Mouse (Mus musculus) embryonic facial prominence, embryonic 14.5 days (tissue): ENCODE results near the gene Pgk1. TPM values are rescaled to one million over a fixed set of nuclear protein-coding genes. Genes with fewer than 3 reads are reported as not detected.
"Not testable (repeated sequence)": the region's sequence is repeated elsewhere in the genome, so short reads cannot be mapped to it uniquely, and the experiment has no call there.

ENCODE experiments used
- ATAC-seq: fragments of 200-750 bp; cut with Nextera tagmentation; 2 replicates; pipeline ENCODE4 v1.8.0; 2017; ENCODE audit warnings: low read depth, moderate number of reproducible peaks, moderate TSS enrichment
- DNase-seq: peaks from one replicate; pipeline ENCODE4 v3.0.0-alpha.2; 2015; ENCODE audit warnings: low spot score
- H3K27ac ChIP-seq: fragments of 300-500 bp; sonication (generic); replicated peaks from 2 replicates; pipeline ENCODE4 v1.5.1; 2014; ENCODE audit warnings: low read depth, mild to moderate bottlenecking, low read length, moderate library complexity
- H3K27me3 ChIP-seq: fragments of 300-500 bp; sonication (generic); replicated peaks from 2 replicates; pipeline ENCODE4 v1.6.1; 2014; ENCODE audit warnings: low read length; ENCODE audit not compliant: control insufficient read depth, insufficient read depth
- H3K36me3 ChIP-seq: fragments of 300-500 bp; sonication (generic); 2 replicates; pipeline ENCODE4 v1.6.1; 2014; ENCODE audit warnings: low read length, mixed read lengths; ENCODE audit not compliant: control insufficient read depth, insufficient read depth
- H3K4me1 ChIP-seq: fragments of 300-500 bp; sonication (generic); 2 replicates; pipeline ENCODE4 v1.6.1; 2014; ENCODE audit warnings: antibody characterized with exemption, low read length; ENCODE audit not compliant: control insufficient read depth, insufficient read depth
- H3K4me2 ChIP-seq: fragments of 300-500 bp; sonication (generic); 2 replicates; pipeline ENCODE4 v1.6.1; 2014; ENCODE audit warnings: low read depth, mild to moderate bottlenecking, low read length, moderate library complexity, mixed read lengths
- H3K4me3 ChIP-seq: fragments of 300-500 bp; sonication (generic); 2 replicates; pipeline ENCODE4 v1.5.1; 2014; ENCODE audit warnings: low read depth, mild to moderate bottlenecking, low read length
- H3K9ac ChIP-seq: fragments of 300-500 bp; sonication (generic); 2 replicates; pipeline ENCODE4 v1.6.1; 2014; ENCODE audit warnings: low read depth, mild to moderate bottlenecking, low read length, moderate library complexity, mixed read lengths
- H3K9me3 ChIP-seq: fragments of 300-500 bp; sonication (generic); 2 replicates; pipeline ENCODE4 v1.6.1; 2016; ENCODE audit warnings: low read length; ENCODE audit not compliant: control insufficient read depth
- WGBS: fragments of 180-500 bp; shearing (Covaris S2); extraction: QIAGEN DNeasy Blood & Tissue Kit; methylation state at CpG from one replicate; pipeline ENCODE4 v1.1.7; 2014; 5-methylcytosine and 5-hydroxymethylcytosine counted together
- polyA plus RNA-seq: library from polyadenylated mRNA; unstranded; fragments of >200 nt; fragmentation: Nextera tagmentation; extraction: Ambion mirVana; gene quantifications from 2 replicates; pipeline ENCODE4 v1.2.1, GENCODE M21; 2014

Gene Pgk1
- polyA plus RNA-seq, 1 experiment from 2014 or later = 304 TPM

DNA sequence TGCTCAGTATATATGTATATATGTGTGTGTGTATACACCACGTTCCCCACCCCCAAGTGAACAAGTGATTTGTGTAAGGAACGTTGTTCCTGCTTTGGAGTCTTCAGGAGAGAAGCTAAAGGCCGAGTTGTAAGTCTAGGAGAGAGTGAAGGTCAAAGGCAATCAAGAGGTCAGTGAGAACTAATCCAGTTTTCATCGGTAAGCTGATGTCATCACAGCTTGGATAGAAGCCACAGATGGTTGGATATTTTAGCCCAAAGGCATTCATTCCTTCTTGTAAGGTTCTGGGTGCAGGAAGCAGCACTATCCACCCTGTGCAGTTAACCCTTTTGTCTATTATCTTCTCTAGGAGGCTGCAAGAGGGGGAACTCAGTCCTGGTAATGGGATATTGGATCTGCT lies 3.2 kb downstream of the Pgk1 start:
- WGBS = 37% methylated on average over 4 of the region's 4 CpGs
- Histone ChIP-seq H3K4me1 (peaks cover 3% of the 10 kb centered on the region), H3K9me3 (no peaks in the 10 kb centered on the region), H3K9ac (no peak overlapping the region), H3K36me3 (peaks cover 21% of the 10 kb centered on the region), H3K4me3 (peak overlapping the region; percentile 16; the same call in 1 of the 2 replicates), H3K4me2 (peak overlapping the region; percentile 49), H3K27ac (no peak overlapping the region), H3K27me3 (0 out of 2 replicates have a peak, but pooled peaks cover 2% of the 10 kb centered on the region)
- ATAC-seq (no peak), DNase-seq (no peak)

DNA sequence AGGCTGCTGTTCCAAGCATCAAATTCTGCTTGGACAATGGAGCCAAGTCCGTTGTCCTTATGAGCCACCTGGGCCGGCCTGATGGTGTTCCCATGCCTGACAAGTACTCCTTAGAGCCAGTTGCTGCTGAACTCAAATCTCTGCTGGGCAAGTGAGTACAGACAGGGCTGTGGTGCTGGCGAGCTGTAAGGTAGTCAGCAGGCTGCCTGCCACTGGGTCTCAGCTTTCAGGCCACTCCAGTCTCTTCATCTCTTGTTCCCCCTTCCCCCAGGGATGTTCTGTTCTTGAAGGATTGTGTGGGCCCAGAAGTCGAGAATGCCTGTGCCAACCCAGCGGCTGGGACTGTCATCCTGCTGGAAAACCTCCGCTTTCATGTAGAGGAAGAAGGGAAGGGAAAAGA lies 7.5 kb downstream of the Pgk1 start:
- not testable (repeated sequence) for ATAC-seq, H3K4me1 ChIP-seq, H3K4me3 ChIP-seq, H3K9ac ChIP-seq, H3K4me2 ChIP-seq, H3K27me3 ChIP-seq, H3K27ac ChIP-seq, DNase-seq, H3K9me3 ChIP-seq
- peaks cover 53% of the 10 kb centered on the region for H3K36me3 ChIP-seq
- 80% methylated on average over 4 of the region's 6 CpGs for WGBS

DNA sequence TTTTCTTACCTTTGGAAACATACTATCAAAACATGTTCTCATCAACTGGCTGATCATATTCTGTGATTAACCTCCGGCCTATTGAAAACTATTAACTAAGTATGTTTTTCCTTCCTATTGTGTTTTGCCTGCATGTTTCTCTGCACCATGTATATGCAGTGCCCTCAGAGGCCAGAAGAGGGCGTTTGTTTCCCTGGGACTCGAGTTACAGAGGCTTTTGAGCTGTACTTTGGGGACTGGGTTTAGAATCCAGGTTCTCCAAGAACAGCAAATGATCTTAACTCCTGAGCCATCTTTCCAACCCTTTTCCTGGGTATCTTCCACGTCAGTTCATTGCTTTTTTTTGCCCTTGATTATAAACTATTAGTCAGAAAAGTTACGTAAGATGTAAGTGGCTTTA lies 10.4 kb downstream of the Pgk1 start:
- H3K27me3 ChIP-seq = no peaks in the 10 kb centered on the region
- ATAC-seq = no peak
- no peaks in the 10 kb centered on the region for H3K4me1 ChIP-seq
- no peak for DNase-seq
- no peak overlapping the region for H3K4me2 ChIP-seq
- H3K9ac ChIP-seq = no peak overlapping the region
- no peak overlapping the region for H3K27ac ChIP-seq
- peaks cover 71% of the 10 kb centered on the region for H3K36me3 ChIP-seq
- no peaks in the 10 kb centered on the region for H3K9me3 ChIP-seq
- H3K4me3 ChIP-seq = no peak overlapping the region
- WGBS = 65% methylated on average over 5 of the region's 5 CpGs

DNA sequence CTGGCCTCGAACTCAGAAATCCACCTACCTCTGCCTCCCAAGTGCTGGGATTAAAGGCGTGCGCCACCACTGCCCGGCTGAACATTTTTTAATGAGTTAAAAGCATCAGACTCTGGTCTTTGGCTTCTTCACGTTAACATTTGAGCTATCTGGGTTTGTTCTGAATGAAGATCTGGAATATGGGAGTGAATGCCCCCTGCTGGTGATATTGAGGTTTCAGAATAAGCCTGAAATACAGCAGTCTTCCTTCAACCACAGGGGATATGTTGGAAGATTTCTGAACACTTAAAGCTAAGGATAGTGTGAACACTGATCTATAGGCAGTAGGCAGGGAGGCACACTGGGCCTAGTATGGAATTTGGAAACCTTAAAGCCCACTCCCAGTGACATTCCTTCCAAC lies 12.0 kb downstream of the Pgk1 start:
- WGBS = 85% methylated on average over 5 of the region's 5 CpGs
- Histone ChIP-seq H3K27me3 (no peaks in the 10 kb centered on the region), H3K9me3 (no peaks in the 10 kb centered on the region), H3K36me3 (peaks cover 67% of the 10 kb centered on the region), H3K9ac (no peak overlapping the region), H3K4me1 (no peaks in the 10 kb centered on the region), H3K4me2 (no peak overlapping the region), H3K27ac (no peak overlapping the region), H3K4me3 (no peak overlapping the region)
- ATAC-seq (no peak), DNase-seq (no peak)

- Histone ChIP-seq H3K9me3 (no peaks in the 10 kb centered on the region), H3K27me3 (no peaks in the 10 kb centered on the region), H3K36me3 (0 out of 2 replicates have a peak, but pooled peaks cover 6% of the 10 kb centered on the region), H3K27ac (no peak overlapping the region), H3K4me3 (no peak overlapping the region), H3K4me2 (no peak overlapping the region), H3K4me1 (no peaks in the 10 kb centered on the region), H3K9ac (no peak overlapping the region)
- no peak for DNase-seq
- 77% methylated on average over 2 of the region's 2 CpGs for WGBS
- no peak for ATAC-seq
These were observed 22.2 kb downstream of the Pgk1 start for GRCm38 (mm10) chrX:106209100-106209499.

DNA sequence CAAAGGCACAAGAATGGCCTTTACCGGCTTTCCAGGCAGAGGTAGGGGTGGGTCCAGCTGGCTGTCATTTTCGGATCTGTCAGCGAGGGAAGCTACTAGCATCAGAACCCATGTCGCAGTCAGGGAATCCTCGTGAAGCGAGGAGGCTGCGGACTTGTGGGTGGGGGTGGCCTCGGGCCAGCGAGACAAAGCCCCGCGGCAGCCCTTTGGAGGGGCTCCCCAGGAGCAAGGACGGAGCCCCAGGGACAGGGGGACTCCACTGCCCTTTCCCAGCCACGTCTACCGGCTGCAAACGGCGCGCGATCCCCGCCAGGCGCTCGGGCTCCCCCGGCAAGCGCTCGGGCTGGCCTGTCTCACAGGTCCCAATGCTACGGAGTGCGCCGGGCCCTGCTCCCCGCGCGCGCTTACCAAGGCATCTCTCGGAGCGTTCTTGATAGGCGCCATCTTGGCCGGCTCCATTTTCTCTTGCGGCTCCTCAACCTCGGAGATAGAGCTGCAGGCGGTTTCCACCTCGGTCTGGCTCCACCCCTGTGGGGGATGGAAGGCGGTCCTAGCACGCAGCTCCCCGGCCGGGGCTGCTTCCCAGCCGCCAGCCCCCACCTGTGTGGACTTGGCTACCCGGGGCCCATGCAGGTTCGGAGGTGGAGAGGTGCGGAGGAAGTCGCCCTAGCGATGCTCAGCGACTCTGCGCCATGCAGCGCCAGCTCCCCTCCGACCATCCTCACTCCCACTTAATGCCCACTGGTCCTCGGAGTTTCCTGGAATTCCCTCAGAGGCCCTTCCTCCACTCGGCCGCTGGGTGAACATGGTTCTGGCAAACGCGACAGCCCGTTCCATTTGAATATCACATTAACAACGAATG lies 32.5 kb downstream of the Pgk1 start:
- peak overlapping the region; percentile 53 for H3K4me3 ChIP-seq
- DNase-seq (peak; percentile 85), ATAC-seq (peak; percentile 97)
- no peaks in the 10 kb centered on the region for H3K4me1 ChIP-seq
- WGBS = 22% methylated on average over 25 of the region's 60 CpGs
- peak overlapping the region; percentile 78 for H3K27ac ChIP-seq
- H3K9me3 ChIP-seq = peaks cover 5% of the 10 kb centered on the region; the same call in 1 of the 2 replicates
- H3K27me3 ChIP-seq = no peaks in the 10 kb centered on the region
- H3K36me3 ChIP-seq = no peaks in the 10 kb centered on the region
- H3K9ac ChIP-seq = peak overlapping the region; percentile 76
- H3K4me2 ChIP-seq = peak overlapping the region; percentile 52

DNA sequence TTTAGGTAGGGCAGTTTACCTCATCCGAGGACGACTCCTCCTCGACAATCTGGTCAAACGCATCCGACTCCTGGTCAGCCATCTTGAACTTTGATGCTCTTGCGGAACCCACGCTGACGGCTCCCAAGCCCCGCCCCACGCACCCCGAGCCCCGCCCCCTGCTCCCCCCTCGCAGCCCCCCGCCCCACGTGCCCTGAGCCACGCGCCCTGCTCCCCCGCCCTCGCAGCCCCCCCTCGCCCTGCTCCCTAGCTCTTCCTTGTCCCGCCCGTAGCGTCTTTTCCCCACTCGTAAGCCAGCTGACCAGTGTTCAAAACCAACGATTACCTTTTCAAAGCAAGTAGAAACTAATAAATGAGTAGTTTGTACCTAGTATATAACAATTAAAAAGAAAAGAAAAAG lies 34.2 kb downstream of the Pgk1 start, which contains the start of gene Taf9b:
Gene Taf9b, minus strand, starts transcription at position 101 of the 400 bp plus-strand sequence.
- Histone ChIP-seq H3K27ac (no peak within 1 kb of the TSS), H3K27me3 (no peaks in the 10 kb centered on the region), H3K4me2 (peak within 1 kb of the TSS; percentile 52), H3K4me1 (no peaks in the 10 kb centered on the region), H3K4me3 (peak within 1 kb of the TSS; percentile 53), H3K9ac (peak within 1 kb of the TSS; percentile 76; the same call in 1 of the 2 replicates), H3K9me3 (peaks cover 5% of the 10 kb centered on the region; the same call in 1 of the 2 replicates), H3K36me3 (no peaks in the 10 kb centered on the region)
- ATAC-seq = no peak
- 89% methylated on average over 23 of the region's 25 CpGs for WGBS
- no peak for DNase-seq
